Mouse (Mus musculus) MEL (cell line): ENCODE results near the gene Nfia.

Experiments
- NELFE ChIP-seq: IDR thresholded peaks from 2 replicates; pipeline ENCODE4 v1.6.1; 2011; ENCODE audit warnings: low read depth, low read length, improper control_type of control experiment
- POLR2A ChIP-seq, 2 experiments: IDR thresholded peaks; 2 replicates each; pipeline ENCODE4 v1.6.1; 2011 to 2012; ENCODE audit warnings: low read length in 2 of 2, mild to moderate bottlenecking in 2 of 2, control low read depth in 1 of 2, improper control_type of control experiment in 1 of 2, low read depth in 1 of 2, moderate library complexity in 1 of 2; ENCODE audit not compliant: control insufficient read depth in 1 of 2, insufficient read depth in 1 of 2, poor library complexity in 1 of 2
- USF1 ChIP-seq: IDR thresholded peaks from 2 replicates; pipeline ENCODE4 v1.6.1; 2014; ENCODE audit warnings: low read depth, mild to moderate bottlenecking, inconsistent platforms, low read length, improper control_type of control experiment, moderate library complexity

- TF ChIP-seq NELFE: no peak
- peak in 1 of 2 experiments; percentile 44; a peak in 1 of 4 replicates for TF ChIP-seq POLR2A (IDR thresholded peaks at IDR 0.05; ENCODE audit: control insufficient read depth in 1 of 2, insufficient read depth in 1 of 2, low read depth in 1 of 2, low read length in 2 of 2, poor library complexity in 1 of 2)
- 0 out of 2 replicates have a peak, but pooled peaks have one; percentile 9 for TF ChIP-seq USF1
Measured at GRCm38 (mm10) chr4:97772084-97772484, 450 bp upstream of the Nfia start.
